Mouse (Mus musculus): Measurements from ENCODE around the gene Gm10338. TPM values are rescaled to one million over a fixed set of nuclear protein-coding genes. Genes with fewer than 3 reads are reported as not detected.
"Not testable (repeated sequence)": the region's sequence is repeated elsewhere in the genome, so short reads cannot be mapped to it uniquely, and the experiment has no call there.

The Gm10338 gene
- polyA plus RNA-seq (2012; rRNA removed), result 12.1 and 15.5 TPM in 2 replicates

- H3K27me3 ChIP-seq (ENCODE audit: control insufficient read depth, insufficient read depth, low read length); H3K36me3 ChIP-seq (ENCODE audit: control insufficient read depth, insufficient read depth, low read length); H3K4me3 ChIP-seq (ENCODE audit: control insufficient read depth, low read depth, low read length); H3K4me1 ChIP-seq (ENCODE audit: control insufficient read depth, insufficient read depth, low read length); H3K27ac ChIP-seq (ENCODE audit: control insufficient read depth, insufficient read depth, low read depth, low read length): not testable (repeated sequence)
These were observed at the start of gene Gm10338 for GRCm38 (mm10) chr14:7595492-7595891. Gene Gm10338, minus strand, starts transcription at chr14:7595592.

GRCm38 (mm10) chr14:7643872-7644271, 48.5 kb upstream of the Gm10338 start, which contains the start of gene Gm10128:
Gene Gm10128, minus strand, starts transcription at chr14:7643972.
- H3K4me3 ChIP-seq (ENCODE audit: control insufficient read depth, low read depth, low read length); H3K36me3 ChIP-seq (ENCODE audit: control insufficient read depth, insufficient read depth, low read length); H3K27me3 ChIP-seq (ENCODE audit: control insufficient read depth, insufficient read depth, low read length); H3K4me1 ChIP-seq (ENCODE audit: control insufficient read depth, insufficient read depth, low read length); H3K27ac ChIP-seq (ENCODE audit: control insufficient read depth, insufficient read depth, low read depth, low read length): not testable (repeated sequence)

- peak within 1 kb of the TSS; percentile 5; the same call in 1 of the 2 replicates for H3K4me3 ChIP-seq (ENCODE audit: control insufficient read depth, low read depth, low read length)
- not testable (repeated sequence) for H3K36me3 ChIP-seq (ENCODE audit: control insufficient read depth, insufficient read depth, low read length); H3K27ac ChIP-seq (ENCODE audit: control insufficient read depth, insufficient read depth, low read depth, low read length); H3K4me1 ChIP-seq (ENCODE audit: control insufficient read depth, insufficient read depth, low read length); H3K27me3 ChIP-seq (ENCODE audit: control insufficient read depth, insufficient read depth, low read length)
These were observed 27.0 kb downstream of the Gm10338 start, which contains the start of gene Gm3558 for GRCm38 (mm10) chr14:7568382-7568781. Gene Gm3558, minus strand, starts transcription at chr14:7568566.

DNA sequence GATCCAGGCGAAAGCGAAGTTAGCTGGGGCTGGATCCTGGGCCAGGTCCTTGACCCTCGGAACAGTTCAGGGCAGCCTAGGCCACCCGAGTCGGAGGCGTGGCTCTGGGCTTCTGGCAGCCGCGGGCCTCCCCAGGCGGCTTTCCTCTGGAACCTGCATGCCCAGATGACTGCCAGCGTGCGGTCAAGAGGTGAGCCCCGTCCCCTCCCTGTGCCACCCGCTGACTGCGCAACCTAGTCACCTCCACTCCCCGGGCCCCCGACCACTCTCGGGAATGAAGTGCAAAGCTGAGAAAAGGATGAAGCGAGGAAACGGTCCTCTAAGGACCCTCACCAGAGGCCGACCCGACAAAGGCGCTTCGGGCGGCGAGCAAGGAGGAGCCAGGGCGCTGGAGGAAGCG, 27.5 kb downstream of the Gm10338 start:
- H3K4me1 ChIP-seq (ENCODE audit: control insufficient read depth, insufficient read depth, low read length); H3K36me3 ChIP-seq (ENCODE audit: control insufficient read depth, insufficient read depth, low read length); H3K27me3 ChIP-seq (ENCODE audit: control insufficient read depth, insufficient read depth, low read length); H3K27ac ChIP-seq (ENCODE audit: control insufficient read depth, insufficient read depth, low read depth, low read length): not testable (repeated sequence)
- H3K4me3 ChIP-seq (ENCODE audit: control insufficient read depth, low read depth, low read length), result peak overlapping the region; percentile 5; the same call in 1 of the 2 replicates

- H3K4me1 ChIP-seq (ENCODE audit: control insufficient read depth, insufficient read depth, low read length); H3K36me3 ChIP-seq (ENCODE audit: control insufficient read depth, insufficient read depth, low read length); H3K4me3 ChIP-seq (ENCODE audit: control insufficient read depth, low read depth, low read length); H3K27ac ChIP-seq (ENCODE audit: control insufficient read depth, insufficient read depth, low read depth, low read length); H3K27me3 ChIP-seq (ENCODE audit: control insufficient read depth, insufficient read depth, low read length): not testable (repeated sequence)
These were observed 28.1 kb downstream of the Gm10338 start for GRCm38 (mm10) chr14:7567266-7567665.

Other genes with a start within 250 kb of the Gm10338 start
- 0.97 and 1.6 TPM in 2 replicates for gene Gm8374, start 230.5 kb downstream of the Gm10338 start, polyA plus RNA-seq (2012; rRNA removed)
- 0.33 and 0.71 TPM in 2 replicates for gene Gm3755, start 144.7 kb downstream of the Gm10338 start, polyA plus RNA-seq (2012; rRNA removed)
- 0.55 and 1.7 TPM in 2 replicates for gene Gm3752, start 111.8 kb downstream of the Gm10338 start, polyA plus RNA-seq (2012; rRNA removed)
- 1.0 and 1.8 TPM in 2 replicates for gene Gm3558, start 27.0 kb downstream of the Gm10338 start, polyA plus RNA-seq (2012; rRNA removed)
- not detected in 2 replicates for gene Gm10128, start 48.4 kb upstream of the Gm10338 start, polyA plus RNA-seq (2012; rRNA removed)
- 126 TPM in 2 replicates for gene Gm26661, start 196.0 kb upstream of the Gm10338 start, polyA plus RNA-seq (2012; rRNA removed)
- gene Flnb, start 222.4 kb upstream of the Gm10338 start, polyA plus RNA-seq (2012; rRNA removed), result 9.8 and 11.3 TPM in 2 replicates